Mouse (Mus musculus): ENCODE measurements around the gene Fabp1.

Gene Fabp1

DNA sequence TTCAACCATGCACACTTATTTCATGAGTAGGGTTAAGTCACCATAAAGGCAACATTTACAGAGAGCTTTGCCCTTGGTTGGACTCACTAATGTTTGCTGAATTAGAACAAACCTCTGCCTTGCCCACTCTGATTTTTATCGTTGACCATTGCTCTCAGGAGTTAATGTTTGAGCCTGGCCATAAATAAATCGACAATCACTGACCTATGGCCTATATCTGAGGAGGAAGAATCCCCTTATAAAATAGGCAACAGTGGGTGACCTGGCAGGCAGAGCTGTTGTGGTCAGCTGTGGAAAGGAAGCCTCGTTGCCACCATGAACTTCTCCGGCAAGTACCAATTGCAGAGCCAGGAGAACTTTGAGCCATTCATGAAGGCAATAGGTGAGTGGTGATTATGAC, at the start of gene Fabp1:
Gene Fabp1 (plus strand): TSS at position 216 of the 400 bp plus-strand sequence.
- no peak for DNase-seq (ENCODE audit: extremely low spot score)

DNA sequence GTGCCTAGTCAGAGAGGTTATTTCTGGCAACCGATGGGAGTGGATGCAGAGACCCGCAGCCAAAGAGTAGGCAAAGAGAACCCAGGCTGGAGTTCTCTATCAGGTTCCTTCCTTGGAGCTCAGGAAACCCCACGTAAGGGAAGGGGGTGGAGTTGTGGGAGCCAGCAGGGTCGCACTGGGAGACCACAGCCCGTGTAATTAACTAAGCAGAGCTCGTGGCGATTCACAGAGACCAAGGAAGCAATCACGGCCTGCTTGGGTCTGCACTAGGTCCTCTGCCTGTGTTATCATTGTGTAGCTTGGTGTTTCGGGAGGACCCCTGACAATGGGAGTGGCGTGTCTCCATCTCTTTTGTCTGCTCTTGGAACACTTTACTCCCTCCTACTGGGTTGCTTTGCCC, 48.5 kb upstream of the Fabp1 start:
- DNase-seq (ENCODE audit: extremely low spot score), result no peak

DNA sequence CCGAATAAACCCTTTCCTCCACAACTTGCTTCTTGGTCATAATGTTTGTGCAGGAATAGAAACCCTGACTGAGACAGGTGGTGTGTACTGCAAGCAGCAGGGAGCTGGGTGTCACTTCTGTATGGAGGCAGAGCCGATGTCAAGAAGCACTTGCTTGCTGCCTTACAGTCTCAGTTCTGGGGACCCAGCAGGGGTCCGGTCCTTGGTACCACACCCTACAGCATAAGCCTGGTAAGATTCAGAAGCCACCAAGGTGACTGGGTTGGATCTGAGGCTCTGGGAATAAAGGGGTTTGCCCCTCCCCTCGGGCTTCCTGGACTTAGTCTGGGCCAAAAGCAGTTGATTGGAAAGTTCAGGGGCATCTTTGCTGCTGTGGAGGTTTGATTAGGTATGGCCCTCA, 46.1 kb upstream of the Fabp1 start:
- DNase-seq (ENCODE audit: extremely low spot score), result no peak

DNA sequence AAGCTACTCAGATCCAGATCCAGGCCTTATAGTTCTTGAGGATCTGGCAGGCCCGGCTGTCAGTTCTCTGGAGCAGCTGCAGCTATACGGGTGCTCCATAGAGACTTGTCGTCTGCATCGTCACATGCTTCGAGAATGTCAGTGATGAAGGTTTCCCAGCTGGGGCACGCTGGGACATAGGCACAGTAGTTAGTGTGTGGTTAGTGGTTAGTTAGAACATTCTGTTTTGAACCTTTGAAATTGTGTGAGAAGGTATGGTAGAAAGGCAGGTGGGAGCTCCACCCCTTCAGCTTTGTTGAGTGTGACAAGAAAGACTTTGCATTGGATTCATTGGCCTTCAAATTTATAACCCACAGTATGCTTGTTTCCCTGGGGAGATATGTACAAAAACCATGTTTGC, 44.8 kb upstream of the Fabp1 start:
- DNase-seq (ENCODE audit: extremely low spot score), result no peak

DNA sequence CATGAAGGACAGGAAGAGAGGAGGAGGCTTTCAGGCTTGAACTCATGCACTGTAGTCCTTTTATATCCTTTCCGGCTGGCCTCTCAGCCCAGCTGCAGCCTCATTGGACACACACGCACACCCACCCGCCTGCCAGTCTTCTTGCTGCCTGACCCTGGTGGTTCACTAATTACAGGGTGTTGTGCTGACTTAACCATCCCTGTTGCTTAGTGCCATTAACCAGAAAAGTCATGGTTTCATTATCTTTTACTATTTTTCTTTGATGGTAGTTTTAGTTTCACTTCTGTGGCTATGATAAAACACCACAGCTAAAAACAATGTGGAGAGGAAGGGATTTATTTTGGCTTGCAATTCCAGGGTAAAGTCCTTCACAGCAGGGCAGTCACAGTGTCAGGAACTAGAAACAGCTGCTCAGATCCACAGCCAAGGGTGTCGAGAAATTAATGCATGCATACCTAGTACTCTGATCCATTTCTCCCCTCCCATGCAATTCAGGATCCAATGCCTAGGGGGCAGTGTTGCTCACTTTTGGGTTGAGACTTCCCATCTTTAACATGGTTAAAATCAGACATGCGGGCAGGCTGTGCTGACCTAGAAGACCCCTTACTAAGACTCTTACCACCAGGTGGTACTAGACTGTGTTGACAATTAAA, 42.8 kb upstream of the Fabp1 start:
- peak; percentile 46 for DNase-seq (ENCODE audit: extremely low spot score)

DNA sequence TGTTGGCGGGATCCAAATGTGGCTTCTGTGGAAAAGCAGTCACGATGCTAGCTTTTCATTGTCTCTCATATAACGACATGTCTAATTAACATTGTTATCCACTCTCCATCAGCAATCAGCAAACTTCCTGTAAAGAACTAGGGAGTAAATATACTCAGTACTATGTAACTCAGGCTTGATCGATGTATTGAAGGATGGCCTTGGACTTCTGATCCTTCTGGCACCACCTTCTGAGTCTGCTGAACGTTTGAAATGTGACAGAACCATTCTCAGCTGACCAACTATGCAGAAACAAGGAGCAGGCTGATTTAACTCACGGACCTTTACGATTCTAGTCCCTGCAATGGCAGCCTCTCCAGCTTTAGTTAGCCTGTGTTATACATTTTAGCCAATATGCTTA, 38.3 kb upstream of the Fabp1 start:
- DNase-seq (ENCODE audit: extremely low spot score), result no peak

DNA sequence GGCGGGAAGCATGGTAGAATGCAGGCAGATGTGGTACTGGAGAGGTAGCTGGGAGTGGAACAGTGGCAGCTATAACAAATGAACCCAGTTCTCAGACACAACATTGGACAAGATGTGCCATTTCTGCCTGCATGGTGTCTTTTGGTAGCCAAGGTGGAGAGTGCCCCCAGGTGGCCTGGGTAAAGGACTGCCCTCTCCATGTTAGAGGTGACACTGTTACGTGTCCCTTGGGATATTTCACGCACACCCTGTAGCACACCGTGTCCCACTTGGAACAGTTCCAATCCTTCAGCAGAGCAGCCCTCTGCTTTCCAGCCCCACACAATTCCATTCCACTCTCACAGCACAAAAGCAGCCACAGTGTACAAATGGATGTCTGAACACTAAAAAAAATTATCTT, 37.4 kb upstream of the Fabp1 start:
- DNase-seq (ENCODE audit: extremely low spot score), result no peak

DNA sequence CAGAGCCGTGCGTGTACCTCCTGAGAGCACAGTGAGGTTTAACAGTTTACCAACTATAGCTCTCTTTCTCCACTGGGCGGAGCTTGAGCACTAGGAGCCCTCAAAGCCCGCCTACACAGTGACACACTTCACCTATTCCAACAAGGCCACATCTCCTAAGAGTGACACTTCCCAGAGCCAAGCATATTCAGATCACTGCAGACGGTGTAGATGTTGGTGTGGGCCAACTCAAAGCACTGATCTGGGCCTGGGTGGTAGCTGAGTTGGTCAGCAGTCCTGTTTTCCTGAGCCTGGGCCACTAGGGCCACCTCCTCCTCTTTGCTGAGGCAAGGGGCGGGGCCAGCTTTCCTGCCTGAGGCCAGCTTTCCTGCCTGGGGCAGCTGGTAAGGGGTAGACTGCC, 35.2 kb upstream of the Fabp1 start:
- DNase-seq (ENCODE audit: extremely low spot score), result peak; percentile 20

DNA sequence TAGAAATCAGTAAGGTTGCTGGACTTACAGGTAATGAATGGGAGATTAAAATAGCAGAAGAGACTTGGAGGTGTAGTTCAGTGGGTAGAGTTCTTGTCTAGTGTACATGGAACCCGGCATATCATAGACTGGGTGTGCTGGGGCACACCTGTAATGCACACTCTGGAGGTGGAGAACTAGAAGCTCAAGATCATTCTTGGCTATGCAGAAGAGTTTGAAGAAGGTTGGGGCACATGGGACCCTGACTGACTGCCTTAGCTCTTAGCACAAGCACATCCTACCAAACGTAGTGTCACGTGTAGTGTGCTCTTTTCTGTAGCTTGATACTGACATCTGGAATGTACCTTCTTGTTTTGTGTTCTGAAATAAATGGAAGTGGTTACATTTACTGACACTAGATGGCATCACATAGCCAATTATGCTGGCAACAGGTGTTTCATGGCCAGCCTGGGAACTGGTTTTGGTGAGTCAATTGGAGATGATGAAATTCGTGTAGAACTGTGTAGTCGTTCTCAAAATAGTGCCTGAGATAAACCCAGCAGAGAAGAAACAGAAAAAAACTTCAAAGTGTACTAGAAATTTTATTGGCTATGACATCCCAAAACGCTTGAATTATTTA, 33.0 kb upstream of the Fabp1 start:
- no peak for DNase-seq (ENCODE audit: extremely low spot score)

DNA sequence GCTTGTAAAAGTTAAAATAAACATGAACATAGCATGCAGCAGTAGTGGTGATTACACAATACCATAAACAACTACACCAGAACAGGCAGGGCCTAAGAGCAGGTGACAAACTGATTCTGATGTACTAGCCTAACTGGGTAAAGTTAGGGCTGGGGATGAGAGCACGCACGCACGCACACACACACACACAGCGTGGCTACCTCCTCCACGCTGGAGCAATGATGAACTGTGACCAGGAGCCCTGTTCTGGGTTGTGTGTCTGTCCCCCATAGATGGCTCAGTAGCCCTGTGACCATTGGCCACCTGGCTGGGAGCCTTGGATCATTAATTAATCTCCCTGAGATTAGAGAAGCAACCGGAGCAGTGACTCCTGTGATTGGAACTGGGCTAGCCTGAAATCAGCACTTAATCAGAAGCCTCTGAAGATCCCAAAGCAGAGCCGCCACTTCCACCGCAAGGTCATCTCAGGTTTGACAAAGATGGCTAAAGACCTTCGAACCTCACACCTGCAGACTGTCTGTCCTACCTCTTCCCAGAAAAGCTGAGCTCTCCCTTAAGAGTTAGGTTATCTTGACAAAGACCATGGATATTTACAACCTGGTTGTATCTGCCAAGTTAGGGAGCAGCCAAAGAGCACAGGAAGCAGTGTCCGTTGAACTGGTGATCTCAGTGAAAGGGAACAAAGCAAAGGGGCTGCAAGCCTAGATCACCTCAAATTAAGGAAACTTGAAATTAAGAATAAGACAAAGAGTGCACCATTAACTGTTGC, 26.6 kb upstream of the Fabp1 start:
- no peak for DNase-seq (ENCODE audit: extremely low spot score)

DNA sequence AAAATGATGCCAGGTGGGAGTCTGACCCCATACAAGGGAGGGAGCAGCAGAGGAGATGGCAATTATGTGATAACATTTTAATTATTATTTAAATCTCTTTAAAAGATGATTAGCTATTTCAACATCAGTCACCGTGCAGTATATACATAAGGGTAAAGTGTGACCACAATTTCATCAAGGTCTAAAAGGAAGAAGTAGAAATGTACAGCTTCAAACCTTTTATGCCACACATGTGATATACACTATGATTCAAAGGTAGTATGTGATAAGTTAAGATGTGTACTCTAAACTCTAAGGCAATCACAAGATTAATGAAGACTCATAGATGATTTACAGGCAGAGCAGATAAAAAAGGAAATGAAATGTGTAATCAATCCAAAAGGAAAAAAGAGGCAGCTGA, 19.0 kb upstream of the Fabp1 start:
- DNase-seq (ENCODE audit: extremely low spot score), result no peak

DNA sequence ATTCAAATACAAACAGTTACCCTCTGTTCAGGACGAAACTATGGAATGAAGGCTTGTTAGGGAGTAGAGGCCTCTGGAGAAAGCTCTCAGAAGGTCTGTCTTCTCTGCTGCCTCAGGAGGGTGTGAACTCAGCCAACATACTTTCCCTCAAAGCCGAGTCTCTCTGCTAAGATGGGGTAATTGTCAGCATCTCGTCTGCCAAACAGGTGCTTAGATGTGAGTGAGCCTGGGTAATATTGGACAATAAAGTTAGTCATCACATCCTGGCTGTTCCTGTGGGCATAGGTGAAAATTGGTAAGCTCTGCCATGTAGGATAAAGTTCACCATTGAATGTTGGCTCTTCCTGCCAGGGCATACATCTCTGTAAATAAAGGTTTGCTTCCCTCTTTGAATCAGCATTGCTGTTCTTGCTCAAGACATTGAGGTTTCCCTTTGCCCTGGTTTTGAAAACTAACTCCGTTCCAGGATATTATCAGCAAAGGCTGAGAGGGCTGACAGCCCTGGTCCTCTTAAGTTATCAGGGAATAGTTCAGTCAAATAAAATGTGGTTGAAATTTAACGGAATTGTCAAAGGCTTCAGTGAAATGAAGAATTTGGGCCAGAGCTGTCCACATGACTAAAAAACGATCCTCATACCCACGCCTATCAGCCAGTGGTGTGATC, 14.6 kb upstream of the Fabp1 start:
- DNase-seq (ENCODE audit: extremely low spot score), result no peak

DNA sequence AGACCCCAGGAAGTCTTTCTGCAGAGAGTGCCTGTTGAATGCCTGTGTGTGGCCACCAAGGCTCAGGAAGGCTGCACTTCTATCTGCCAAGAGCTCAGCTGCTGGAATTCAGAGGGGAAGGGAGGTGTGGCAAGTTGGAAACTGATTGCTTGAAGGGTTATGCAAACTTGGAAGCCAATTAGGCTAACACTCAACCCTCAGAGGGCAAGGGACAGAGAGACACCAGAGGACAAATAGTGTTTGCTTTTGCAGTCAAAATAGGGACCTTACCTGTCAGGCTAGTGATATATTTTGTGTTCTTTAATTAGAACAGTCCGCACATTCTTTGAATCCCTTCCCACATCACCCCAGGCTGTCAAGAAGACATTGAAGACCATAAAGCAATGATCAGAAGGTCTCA, 10.0 kb upstream of the Fabp1 start:
- DNase-seq (ENCODE audit: extremely low spot score), result peak; percentile 17

DNA sequence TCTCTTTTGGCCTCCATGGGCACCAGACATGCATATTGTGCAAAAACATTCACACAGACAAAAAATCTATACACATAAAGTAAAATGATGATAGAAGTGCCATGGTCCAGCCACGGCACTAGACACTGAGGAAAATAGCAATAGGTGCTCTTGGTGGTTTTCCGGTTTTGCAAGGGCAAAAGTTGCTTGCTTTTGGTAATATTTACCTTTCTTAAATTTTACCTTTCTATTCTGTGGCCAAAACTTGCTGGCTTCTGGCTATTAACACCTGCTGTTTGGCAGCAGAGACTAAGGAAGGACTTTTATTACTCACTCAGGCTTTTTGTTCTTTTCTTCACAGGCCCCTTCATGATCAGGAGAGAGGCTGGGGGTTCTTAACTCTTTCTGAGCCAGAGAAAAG, 9.1 kb upstream of the Fabp1 start:
- DNase-seq (ENCODE audit: extremely low spot score), result no peak

DNA sequence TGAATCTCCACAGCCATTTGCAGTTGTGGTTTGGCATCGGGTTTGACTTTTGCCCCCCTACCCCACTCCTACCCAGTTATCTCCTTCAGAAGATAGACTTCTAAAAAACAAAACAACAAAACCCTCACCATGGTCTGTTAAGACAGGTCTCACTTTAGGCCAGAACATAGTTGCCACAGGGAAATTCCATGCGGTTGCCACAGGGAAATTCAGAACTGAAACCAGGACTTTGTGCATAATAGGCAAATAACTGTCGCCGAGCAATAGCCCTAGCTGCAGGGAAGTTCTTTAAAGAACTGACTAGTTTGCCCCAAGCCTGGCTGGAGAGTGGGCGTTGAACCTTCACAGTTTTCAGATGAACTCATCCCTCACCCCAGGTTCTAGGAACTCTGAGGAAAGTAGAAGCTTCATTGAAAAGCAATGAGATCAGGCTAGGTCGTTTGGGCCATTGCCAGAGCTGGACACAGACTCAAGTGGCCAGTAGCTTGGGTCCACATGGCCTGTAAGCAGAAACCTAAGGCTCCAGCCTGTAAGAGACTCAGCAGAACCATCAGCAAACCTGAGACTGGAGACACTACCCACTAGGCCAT, 6.4 kb upstream of the Fabp1 start:
- no peak for DNase-seq (ENCODE audit: extremely low spot score)

DNA sequence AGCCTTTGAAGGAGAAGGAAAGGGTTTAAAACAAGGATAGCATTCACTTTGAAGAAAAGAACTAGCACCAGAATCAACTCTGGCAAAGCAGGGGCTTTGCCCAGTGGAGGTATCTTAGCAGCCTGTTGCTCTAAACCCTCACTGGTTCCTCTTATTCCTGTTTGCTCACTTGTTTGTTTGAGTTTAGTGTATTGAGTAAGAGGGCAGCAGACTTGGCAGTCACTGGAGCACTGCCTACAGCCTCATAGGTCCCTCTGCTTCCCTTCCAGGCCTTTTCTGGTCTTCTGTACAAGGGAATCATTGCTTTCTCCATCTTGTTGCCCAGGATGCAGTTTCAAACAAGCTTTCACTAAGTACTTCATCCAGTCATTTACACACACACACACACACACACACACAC, 3.5 kb upstream of the Fabp1 start:
- no peak for DNase-seq (ENCODE audit: extremely low spot score)

DNA sequence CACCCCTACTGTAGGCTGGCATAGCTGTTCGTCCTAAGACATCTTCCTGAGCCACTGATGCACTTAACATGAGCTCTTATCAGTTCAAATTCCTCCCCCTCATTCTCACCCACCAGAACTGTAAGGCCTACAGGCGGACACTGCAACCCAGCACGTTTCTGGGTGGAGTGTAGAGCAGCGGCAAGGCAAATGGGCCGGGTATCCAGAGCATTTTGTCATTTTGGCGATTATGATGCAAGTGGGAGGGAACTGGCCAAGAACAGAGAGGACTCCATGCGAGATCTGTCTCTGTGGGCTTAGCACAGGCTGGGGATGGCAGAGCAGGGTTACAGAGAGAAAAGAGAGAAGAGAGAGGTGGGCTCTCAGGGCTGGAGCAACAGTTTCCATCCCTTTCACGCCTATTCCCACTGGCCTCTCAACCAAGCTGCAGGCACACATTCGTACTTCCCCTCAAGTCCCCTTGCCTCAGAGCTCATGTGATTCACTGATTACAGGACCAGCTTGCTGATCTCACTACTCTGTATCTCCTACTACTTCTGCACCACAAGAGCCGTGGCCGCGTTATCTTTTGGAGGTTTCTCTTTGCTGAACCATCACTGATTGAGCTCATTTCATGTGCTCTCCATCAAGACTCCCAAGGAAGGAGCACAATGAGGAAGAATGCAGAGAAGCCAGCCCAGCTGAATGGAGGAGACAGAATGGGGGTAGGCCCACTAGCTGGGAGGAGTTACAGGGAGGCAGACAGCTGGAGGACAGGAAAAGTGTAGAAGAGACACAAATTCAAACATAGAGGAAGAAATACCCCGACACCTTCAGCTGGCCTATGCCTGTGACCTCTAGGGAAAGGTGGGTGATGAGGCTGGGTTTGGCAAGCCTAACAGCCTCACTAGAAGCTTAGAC, 1.7 kb upstream of the Fabp1 start:
- DNase-seq (ENCODE audit: extremely low spot score), result no peak

DNA sequence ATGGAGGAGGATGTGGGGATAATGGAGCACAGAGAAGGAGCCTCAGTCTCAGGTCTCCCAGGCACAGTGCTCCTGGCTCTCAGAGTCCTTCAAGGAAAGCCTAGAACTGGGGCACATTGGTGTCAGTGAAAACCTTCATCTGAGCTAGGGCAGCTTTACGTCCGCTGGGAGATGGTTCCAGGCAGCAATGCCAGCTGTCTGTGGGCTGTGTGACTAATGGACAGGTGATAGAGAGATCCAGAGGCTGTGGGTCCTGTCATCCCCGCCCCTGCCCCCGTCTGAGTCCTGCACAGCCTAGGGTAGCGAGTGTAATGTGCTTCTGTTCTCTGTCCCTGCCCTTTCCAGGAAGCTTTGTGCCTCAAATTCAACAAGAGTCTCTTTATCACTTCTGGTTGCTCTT, 2.3 kb downstream of the Fabp1 start:
- no peak for DNase-seq (ENCODE audit: extremely low spot score)

DNA sequence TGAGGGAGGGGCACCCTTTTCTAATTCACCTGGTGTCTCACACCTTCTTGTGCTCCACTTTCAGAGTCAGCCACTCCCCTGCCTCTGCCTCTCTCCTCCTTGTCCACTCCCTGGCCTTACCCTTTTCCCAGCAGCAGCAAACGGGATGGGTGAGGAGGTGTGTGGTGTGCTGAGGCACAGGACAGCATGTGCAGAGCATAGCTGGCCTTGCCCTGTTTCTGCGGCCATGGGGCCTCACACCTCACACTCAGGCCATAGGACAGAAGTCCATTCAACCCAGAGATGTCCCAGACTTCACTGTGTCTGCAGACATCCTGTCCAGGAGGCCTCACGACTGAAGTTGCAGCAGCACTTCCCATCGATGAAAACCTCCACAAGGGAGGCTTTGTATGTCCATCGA, 4.0 kb downstream of the Fabp1 start:
- DNase-seq (ENCODE audit: extremely low spot score), result no peak

DNA sequence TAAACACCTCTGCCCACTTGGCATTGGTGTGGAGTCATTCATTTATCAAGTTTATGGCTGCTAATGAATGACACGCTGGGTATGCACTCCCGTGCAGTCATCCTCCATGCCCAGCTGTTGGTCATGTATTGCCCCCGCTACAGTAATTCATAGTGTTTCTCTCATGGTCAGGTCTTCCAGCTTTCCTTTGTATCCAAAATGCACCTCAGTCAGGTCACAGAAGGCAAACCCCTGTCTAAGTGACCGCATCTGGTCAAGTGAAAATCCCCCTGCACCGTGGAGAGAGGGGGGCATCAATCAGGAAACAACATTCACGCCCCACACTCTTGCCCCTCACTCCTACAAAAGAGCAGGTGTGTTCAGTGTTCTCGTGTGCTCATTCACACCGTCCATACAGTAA, 4.5 kb downstream of the Fabp1 start:
- no peak for DNase-seq (ENCODE audit: extremely low spot score)

DNA sequence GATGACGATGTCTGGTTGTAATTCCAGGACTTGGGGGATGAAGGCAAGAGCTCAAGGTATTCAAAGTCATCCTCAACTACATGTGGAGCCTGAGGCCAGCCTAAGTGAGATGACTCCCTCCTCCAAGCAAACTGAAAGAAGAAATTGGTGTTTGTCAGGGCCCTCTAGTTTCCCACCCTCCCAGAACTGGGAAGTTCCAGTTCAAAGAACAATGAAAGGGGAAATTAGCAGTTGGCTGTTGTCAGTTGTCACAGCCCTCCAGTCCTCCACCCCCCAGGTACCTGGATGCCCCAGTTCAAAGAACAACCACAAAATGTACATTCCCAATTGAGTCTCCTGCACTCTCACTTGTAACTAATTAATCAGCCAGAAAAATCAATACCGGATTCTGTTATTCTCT, 9.1 kb downstream of the Fabp1 start:
- no peak for DNase-seq (ENCODE audit: extremely low spot score)
